ENCODE assay signal across 9 mouse cellular contexts in genomic region chr6:73020061-73020460, GRCm38 (mm10).
DNase-seq lines count a peak whose midpoint lies in the region; ATAC-seq and TF ChIP-seq lines count a peak whose summit lies in the region.
"Had no signal": no experiment of that assay in that cellular context is flagged by ENCODE, and none has a peak within 500 bp of the region (broad histone marks: within the 10 kb centered on the region; RNA-seq: fewer than 3 reads in every experiment).

No protein-coding gene starts in this region.

- TF ChIP-seq CTCF in kidney, postnatal 0 days (IDR thresholded peaks at IDR 0.05; ENCODE audit: low read depth): peak; percentile 70
- peak; percentile 49 to 68 for TF ChIP-seq CTCF in CH12.LX (conservative IDR thresholded peaks at IDR 0.05 in 1 of 2, IDR thresholded peaks at IDR 0.05 in 1 of 2; ENCODE audit: low read depth in 2 of 2, low read length in 2 of 2)

- dilution Hi-C loops in CH12.LX (cut with MboI; ENCODE audit: extremely low pct_ligation_motif_present, extremely low pct_unique_long_range_greater_than_20kb, low sequenced_read_pairs): no loop called here

- ATAC-seq in kidney, postnatal 0 days (replicated peaks; ENCODE audit: low FRiP score, low read depth): no peak
- no peak for ATAC-seq in kidney, embryonic 15.5 days (replicated peaks; ENCODE audit: low FRiP score)

- H3K36me3 ChIP-seq in kidney, postnatal 0 days (ENCODE audit: insufficient read depth, low read length): no peaks in the 10 kb centered on the region
- no peaks in the 10 kb centered on the region for H3K36me3 ChIP-seq in kidney, embryonic 15.5 days
- H3K36me3 ChIP-seq in CH12.LX (replicated peaks in 1 of 2; ENCODE audit: control insufficient read depth in 1 of 2, insufficient read depth in 1 of 2, low read length in 1 of 2): no peaks in the 10 kb centered on the region
- H3K36me3 ChIP-seq: hindbrain, embryonic 15.5 days; midbrain, embryonic 12.5 days had no signal

- WGBS in kidney, postnatal 0 days: 7% methylated on average over 3 of the region's 3 CpGs
- WGBS in kidney, embryonic 15.5 days: 7% methylated on average over 3 of the region's 3 CpGs

- H3K4me1 ChIP-seq in kidney, postnatal 0 days (replicated peaks; ENCODE audit: insufficient read depth, low read length): no peaks in the 10 kb centered on the region
- H3K4me1 ChIP-seq in kidney, embryonic 15.5 days: no peaks in the 10 kb centered on the region
- H3K4me1 ChIP-seq in CH12.LX (ENCODE audit: control insufficient read depth in 1 of 2, insufficient read depth in 2 of 2): peaks cover 0 to 7% of the 10 kb centered on the region in 2 experiments; a peak in 1 of 4 replicates
- H3K4me1 ChIP-seq: hindbrain, embryonic 15.5 days; midbrain, embryonic 12.5 days had no signal

- TF ChIP-seq EP300 in CH12.LX (IDR thresholded peaks at IDR 0.05; ENCODE audit: low read length): no peak

- no peak overlapping the region for H3K9ac ChIP-seq in kidney, postnatal 0 days (ENCODE audit: low read depth, low read length)
- no peak overlapping the region for H3K9ac ChIP-seq in kidney, embryonic 15.5 days
- no peak overlapping the region for H3K9ac ChIP-seq in CH12.LX (ENCODE audit: insufficient read depth, low read depth)
- H3K9ac ChIP-seq: hindbrain, embryonic 15.5 days; midbrain, embryonic 12.5 days had no signal

- DNase-seq in kidney, postnatal 0 days (ENCODE audit: low spot score): peak; percentile 81
- DNase-seq in B cell, adult 2 months: peak; percentile 41 to 49
- peak; percentile 33 for DNase-seq in CH12.LX (ENCODE audit: extremely low read depth)
- DNase-seq in induced T-regulatory cell, adult 2 months (ENCODE audit: low read depth): peak; percentile 76
- DNase-seq in adrenal gland, adult 2 months: no peak
- no peak for DNase-seq in neural tube, embryonic 10.5 days (ENCODE audit: extremely low spot score, low spot score)

- H3K4me2 ChIP-seq in kidney, postnatal 0 days (ENCODE audit: low read length): no peak overlapping the region
- H3K4me2 ChIP-seq in kidney, embryonic 15.5 days: no peak overlapping the region
- H3K4me2 ChIP-seq in CH12.LX (ENCODE audit: insufficient read depth, low read depth, poor library complexity, severe bottlenecking): no peak overlapping the region
- H3K4me2 ChIP-seq: hindbrain, embryonic 15.5 days; midbrain, embryonic 12.5 days had no signal

- H3K9me3 ChIP-seq in kidney, postnatal 0 days (replicated peaks; ENCODE audit: low read length): no peaks in the 10 kb centered on the region
- H3K9me3 ChIP-seq in kidney, embryonic 15.5 days (replicated peaks): no peaks in the 10 kb centered on the region
- peaks cover 4% of the 10 kb centered on the region for H3K9me3 ChIP-seq in CH12.LX (replicated peaks; ENCODE audit: low read length)
- H3K9me3 ChIP-seq: hindbrain, embryonic 15.5 days had no signal

- no peaks in the 10 kb centered on the region for H3K27me3 ChIP-seq in kidney, postnatal 0 days (ENCODE audit: insufficient read depth, low read length)
- no peaks in the 10 kb centered on the region for H3K27me3 ChIP-seq in kidney, embryonic 15.5 days
- H3K27me3 ChIP-seq in CH12.LX (replicated peaks): no peaks in the 10 kb centered on the region
- H3K27me3 ChIP-seq: hindbrain, embryonic 15.5 days; midbrain, embryonic 12.5 days had no signal

- H3K79me2 ChIP-seq in CH12.LX (replicated peaks; ENCODE audit: control insufficient read depth, extremely low read depth, insufficient read depth, poor library complexity, severe bottlenecking): no peaks in the 10 kb centered on the region

- no peak overlapping the region for H3K4me3 ChIP-seq in kidney, postnatal 0 days (replicated peaks; ENCODE audit: low read depth, low read length)
- H3K4me3 ChIP-seq in kidney, embryonic 15.5 days (replicated peaks): no peak overlapping the region
- no peak overlapping the region for H3K4me3 ChIP-seq in CH12.LX (replicated peaks in 1 of 3; ENCODE audit: low read depth in 2 of 3, low read length in 2 of 3, poor library complexity in 1 of 3)
- H3K4me3 ChIP-seq: hindbrain, embryonic 15.5 days; midbrain, embryonic 12.5 days had no signal

- H3K27ac ChIP-seq in kidney, postnatal 0 days: no peak overlapping the region
- no peak overlapping the region for H3K27ac ChIP-seq in kidney, embryonic 15.5 days
- no peak overlapping the region for H3K27ac ChIP-seq in CH12.LX (ENCODE audit: insufficient read depth, low read depth)
- H3K27ac ChIP-seq: hindbrain, embryonic 15.5 days; midbrain, embryonic 12.5 days had no signal

- TF ChIP-seq POLR2A in CH12.LX (IDR thresholded peaks at IDR 0.05; ENCODE audit: low read depth, low read length): no peak

- in situ Hi-C loops in CH12.LX (cut with MboI; ENCODE audit: low pct_ligation_motif_present, low pct_unique_long_range_greater_than_20kb, low sequenced_read_pairs): no loop called here

- peak; percentile 45 for TF ChIP-seq RAD21 in CH12.LX (IDR thresholded peaks at IDR 0.05; ENCODE audit: low read depth, low read length)

TF ChIP-seq in CH12.LX, 34 proteins besides CTCF, POLR2A, EP300 and RAD21:
- TF ChIP-seq SMC3 (IDR thresholded peaks at IDR 0.05; ENCODE audit: low read depth, low read length) (peak; percentile 62), CHD1 (IDR thresholded peaks at IDR 0.05; ENCODE audit: low read depth, low read length) (no peak)

Comparison
In these comparisons a context has a peak if more than half of its experiments do, and no peak if none do; other contexts are left out.
1. DNase-seq: peak in kidney, postnatal 0 days (single experiment), B cell, adult 2 months (2 of 2), CH12.LX (single experiment) and induced T-regulatory cell, adult 2 months (single experiment); none in adrenal gland, adult 2 months (single experiment) and neural tube, embryonic 10.5 days (single experiment).